Mouse (Mus musculus) heart, postnatal 0 days (tissue): ENCODE results near the gene Lrrc10. TPM values are rescaled to one million over a fixed set of nuclear protein-coding genes. Genes with fewer than 3 reads are reported as not detected.
A peak's percentile ranks its signal among the peaks of the same experiment; 100 is the strongest.

Source experiments
- ATAC-seq: fragments of 200-750 bp; cut with Nextera tagmentation; 2 replicates; pipeline ENCODE4 v1.8.0; 2017; ENCODE audit warnings: low read depth, moderate number of reproducible peaks, moderate library complexity; ENCODE audit not compliant: insufficient read depth
- DNase-seq: peaks from one replicate; pipeline ENCODE4 v3.0.0-alpha.2; 2016; ENCODE audit warnings: low spot score
- H3K27ac ChIP-seq: fragments of 300-500 bp; sonication (generic); 2 replicates; pipeline ENCODE4 v1.5.1; 2014; ENCODE audit warnings: low read depth, mild to moderate bottlenecking
- H3K27me3 ChIP-seq: fragments of 300-500 bp; sonication (generic); 2 replicates; pipeline ENCODE4 v1.6.1; 2014; ENCODE audit warnings: low read length, mixed read lengths; ENCODE audit not compliant: control insufficient read depth, insufficient read depth
- H3K36me3 ChIP-seq: fragments of 300-500 bp; sonication (generic); replicated peaks from 2 replicates; pipeline ENCODE4 v1.6.1; 2014; ENCODE audit warnings: low read length, mixed read lengths; ENCODE audit not compliant: control insufficient read depth, insufficient read depth
- H3K4me1 ChIP-seq: fragments of 300-500 bp; sonication (generic); 2 replicates; pipeline ENCODE4 v1.6.1; 2014; ENCODE audit warnings: antibody characterized with exemption; ENCODE audit not compliant: control insufficient read depth, insufficient read depth
- H3K4me2 ChIP-seq: fragments of 300-500 bp; sonication (generic); 2 replicates; pipeline ENCODE4 v1.6.1; 2014; ENCODE audit warnings: low read depth, mild to moderate bottlenecking, low read length, moderate library complexity
- H3K4me3 ChIP-seq: fragments of 300-500 bp; sonication (generic); 2 replicates; pipeline ENCODE4 v1.5.1; 2014; ENCODE audit warnings: low read depth, low read length
- H3K9ac ChIP-seq: fragments of 300-500 bp; sonication (generic); replicated peaks from 2 replicates; pipeline ENCODE4 v1.6.1; 2014; ENCODE audit warnings: low read depth, low read length, mixed read lengths
- H3K9me3 ChIP-seq: fragments of 300-500 bp; sonication (generic); replicated peaks from 2 replicates; pipeline ENCODE4 v1.6.1; 2016; ENCODE audit warnings: low read length; ENCODE audit not compliant: control insufficient read depth
- CTCF ChIP-seq: IDR thresholded peaks from 2 replicates; pipeline ENCODE4 v1.5.1; 2016; ENCODE audit warnings: antibody characterized with exemption, control low read depth, low read depth
- EP300 ChIP-seq: IDR thresholded peaks from 2 replicates; pipeline ENCODE4 v1.6.1; 2016; ENCODE audit warnings: antibody characterized with exemption, low read depth
- WGBS: fragments of 180-500 bp; shearing (Covaris S2); extraction: QIAGEN DNeasy Blood & Tissue Kit; methylation state at CpG from one replicate; pipeline ENCODE4 v1.1.7; 2014; 5-methylcytosine and 5-hydroxymethylcytosine counted together
- polyA plus RNA-seq: library from polyadenylated mRNA; unstranded; fragments of >200 nt; fragmentation: Nextera tagmentation; extraction: Ambion mirVana; gene quantifications from 2 replicates; pipeline ENCODE4 v1.2.1, GENCODE M21; 2015
- total RNA-seq: library from RNA; depleted of rRNA; stranded (reverse); fragments of >200 nt; gene quantifications from 2 replicates; pipeline ENCODE4 v1.2.3, GENCODE M21; 2014; ENCODE audit warnings: low replicate concordance

Lrrc10 gene
- total and polyA plus RNA-seq, 2 experiments from 2014 or later = 138 to 330 TPM

- Histone ChIP-seq H3K27ac (no peak overlapping the region), H3K27me3 (no peaks in the 10 kb centered on the region), H3K9me3 (no peaks in the 10 kb centered on the region), H3K9ac (no peak overlapping the region), H3K4me3 (no peak overlapping the region), H3K36me3 (no peaks in the 10 kb centered on the region), H3K4me1 (peaks cover 4% of the 10 kb centered on the region; the same call in 1 of the 2 replicates), H3K4me2 (no peak overlapping the region)
- no peak for ATAC-seq
- TF ChIP-seq EP300 = no peak
- no peak for TF ChIP-seq CTCF
- WGBS = 88% methylated on average over 5 of the region's 5 CpGs
- DNase-seq = no peak
These were observed 40.4 kb upstream of the Lrrc10 start for GRCm38 (mm10) chr10:117004695-117005094.

DNA sequence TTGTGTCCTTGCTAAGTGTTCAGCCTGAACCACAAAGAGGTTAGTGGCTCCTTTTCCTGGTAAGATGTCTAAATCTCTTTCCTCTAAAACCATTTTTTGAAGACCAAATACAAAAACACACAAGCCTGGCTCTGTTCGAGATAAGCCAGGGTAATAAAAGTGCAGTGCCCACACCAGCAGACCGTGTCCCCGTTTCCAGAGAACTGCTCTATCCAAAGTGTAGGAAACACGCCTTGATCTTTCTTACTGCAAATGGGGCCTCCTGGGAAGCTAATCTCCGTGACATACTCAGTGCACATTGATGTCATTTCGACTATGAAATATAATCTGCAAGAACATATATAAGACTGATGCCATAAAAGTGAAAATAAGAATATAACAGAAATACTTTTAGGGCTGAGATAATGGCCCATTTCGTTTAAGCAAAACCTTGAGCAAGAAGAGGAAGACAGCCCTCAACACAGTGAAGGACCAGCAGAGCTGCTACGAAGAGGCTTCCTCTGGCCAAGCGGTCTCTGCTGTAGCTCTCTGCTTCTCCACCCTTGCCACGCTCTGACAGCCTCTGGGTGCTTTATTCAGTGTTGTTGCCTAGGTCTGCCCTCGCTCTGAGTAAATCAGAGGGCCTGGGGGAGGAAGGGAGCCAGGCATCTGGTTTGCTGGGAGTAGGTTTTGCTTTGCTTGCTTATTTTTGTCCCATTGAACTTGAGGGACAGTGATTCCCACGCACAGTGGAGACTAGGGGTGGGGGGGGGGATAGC, 39.3 kb upstream of the Lrrc10 start:
- WGBS = 56% methylated on average over 12 of the region's 12 CpGs
- Histone ChIP-seq H3K4me1 (peaks cover 4% of the 10 kb centered on the region; the same call in 1 of the 2 replicates), H3K36me3 (no peaks in the 10 kb centered on the region)

GRCm38 (mm10) chr10:117009691-117010090, 35.5 kb upstream of the Lrrc10 start:
- Histone ChIP-seq H3K9ac (no peak overlapping the region), H3K36me3 (no peaks in the 10 kb centered on the region), H3K4me1 (peaks cover 14% of the 10 kb centered on the region), H3K9me3 (no peaks in the 10 kb centered on the region), H3K27ac (no peak overlapping the region), H3K4me2 (no peak overlapping the region), H3K4me3 (no peak overlapping the region), H3K27me3 (no peaks in the 10 kb centered on the region)
- DNase-seq (no peak), ATAC-seq (no peak)
- 90% methylated on average over 6 of the region's 6 CpGs for WGBS
- TF ChIP-seq CTCF = no peak

More for the DNA sequence above, 39.3 kb upstream of the Lrrc10 start:
- H3K27me3 ChIP-seq = no peaks in the 10 kb centered on the region
- no peak overlapping the region for H3K9ac ChIP-seq
- H3K27ac ChIP-seq = no peak overlapping the region
- H3K4me2 ChIP-seq = no peak overlapping the region
- no peak for ATAC-seq
- no peaks in the 10 kb centered on the region for H3K9me3 ChIP-seq
- TF ChIP-seq CTCF = no peak
- TF ChIP-seq EP300 = no peak
- H3K4me3 ChIP-seq = no peak overlapping the region
- DNase-seq = no peak

DNA sequence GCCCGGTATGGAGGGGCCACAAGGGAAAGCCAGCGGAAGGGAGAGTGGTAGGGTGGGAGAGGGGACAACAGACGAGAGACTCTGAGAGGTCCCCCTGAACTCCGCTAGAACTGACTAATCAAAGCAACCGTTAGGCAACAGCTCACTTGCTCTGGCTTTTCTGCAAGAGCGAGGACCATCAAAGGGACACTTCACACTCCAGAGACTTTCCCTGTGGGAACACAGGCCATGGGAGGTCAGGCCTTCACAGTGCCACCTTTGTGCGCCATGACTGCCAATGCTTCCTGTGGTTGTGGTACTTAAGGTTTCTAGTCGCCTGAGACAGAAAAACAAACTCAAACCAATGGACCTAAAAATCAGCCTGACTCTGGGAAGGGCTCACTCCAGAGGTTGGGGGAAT, 34.1 kb upstream of the Lrrc10 start:
- H3K4me3 ChIP-seq = no peak overlapping the region
- no peak overlapping the region for H3K9ac ChIP-seq
- no peak overlapping the region for H3K4me2 ChIP-seq
- TF ChIP-seq EP300 (no peak), CTCF (no peak)
- no peaks in the 10 kb centered on the region for H3K9me3 ChIP-seq
- no peaks in the 10 kb centered on the region for H3K36me3 ChIP-seq
- 79% methylated on average over 8 of the region's 8 CpGs for WGBS
- no peak for ATAC-seq
- no peak for DNase-seq
- no peak overlapping the region for H3K27ac ChIP-seq
- peaks cover 16% of the 10 kb centered on the region for H3K4me1 ChIP-seq
- no peaks in the 10 kb centered on the region for H3K27me3 ChIP-seq

- no peaks in the 10 kb centered on the region for H3K36me3 ChIP-seq
- peaks cover 11% of the 10 kb centered on the region for H3K4me1 ChIP-seq
- H3K9ac ChIP-seq = no peak overlapping the region
- TF ChIP-seq EP300 (peak; percentile 58; the same call in 1 of the 2 replicates), CTCF (peak; percentile 31; the same call in 1 of the 2 replicates)
- H3K27ac ChIP-seq = peak overlapping the region; percentile 76
- 10% methylated on average over 12 of the region's 12 CpGs for WGBS
- peak overlapping the region; percentile 23; the same call in 1 of the 2 replicates for H3K4me3 ChIP-seq
- peak; percentile 93 for ATAC-seq
- no peaks in the 10 kb centered on the region for H3K27me3 ChIP-seq
- H3K4me2 ChIP-seq = peak overlapping the region; percentile 49
- no peaks in the 10 kb centered on the region for H3K9me3 ChIP-seq
- peak; percentile 81 for DNase-seq
These were observed 31.3 kb upstream of the Lrrc10 start for GRCm38 (mm10) chr10:117013689-117014390.
